Mouse (Mus musculus) erythroid progenitor cell, adult 5-6 weeks (primary cell): ENCODE results near the gene Emg1. TPM values are rescaled to one million over a fixed set of nuclear protein-coding genes. Genes with fewer than 3 reads are reported as not detected.

Experiments used
- ATAC-seq: replicated peaks from 2 replicates; pipeline ENCODE4 v1.8.0; 2016; ENCODE audit warnings: moderate number of reproducible peaks, mild to moderate bottlenecking, moderate TSS enrichment, inconsistent platforms; ENCODE audit not compliant: poor library complexity, low FRiP score, severe bottlenecking
- total RNA-seq, 2 experiments: library from RNA; stranded (forward) in 1 of 2; stranded (reverse) in 1 of 2; fragments of 150-400 nt in 1 of 2; fragments of 186-747, 209-891 nt in 1 of 2; gene quantifications; 2 replicates each; pipeline versions ENCODE4 v1.2.3 to v1.2.4; 2015 to 2017; ENCODE audit warnings: low replicate concordance in 2 of 2

Gene Emg1
- total RNA-seq (2015; ENCODE audit: low replicate concordance): 103 and 153 TPM in 2 replicates
- total RNA-seq (2017; ENCODE audit: low replicate concordance): 69.4 and 86.4 TPM in 2 replicates

- ATAC-seq: peak; percentile 92
Observed at GRCm38 (mm10) chr6:124711824-124712782, at the start of gene Emg1, which contains the start of gene Phb2. TSS of gene Emg1 (minus strand) at chr6:124712178. TSS of gene Phb2 (plus strand) at chr6:124712336.

- ATAC-seq: peak; percentile 74
Observed at GRCm38 (mm10) chr6:124759259-124759658, 47.3 kb upstream of the Emg1 start.

- ATAC-seq: no peak
Observed at GRCm38 (mm10) chr6:124758849-124759232, 46.9 kb upstream of the Emg1 start.

GRCm38 (mm10) chr6:124757909-124758848 is 46.2 kb upstream of the Emg1 start:
- ATAC-seq: no peak

GRCm38 (mm10) chr6:124757351-124757880 is 45.4 kb upstream of the Emg1 start:
- ATAC-seq: no peak

GRCm38 (mm10) chr6:124756652-124757350 is 44.8 kb upstream of the Emg1 start:
- no peak for ATAC-seq

GRCm38 (mm10) chr6:124755831-124756595 is 44.0 kb upstream of the Emg1 start, which contains the start of the genes Gm45234 and Atn1:
TSS of gene Gm45234 (minus strand) at chr6:124756021.
TSS of gene Atn1 (minus strand) at chr6:124756524.
- no peak for ATAC-seq

- no peak for ATAC-seq
Observed at GRCm38 (mm10) chr6:124755306-124755705, 43.3 kb upstream of the Emg1 start.

- no peak for ATAC-seq
Observed at GRCm38 (mm10) chr6:124753861-124754260, 41.9 kb upstream of the Emg1 start.

- no peak for ATAC-seq
Observed at GRCm38 (mm10) chr6:124750405-124750804, 38.4 kb upstream of the Emg1 start.

GRCm38 (mm10) chr6:124746654-124747632 is 35.0 kb upstream of the Emg1 start:
- no peak for ATAC-seq

GRCm38 (mm10) chr6:124746296-124746605 is 34.3 kb upstream of the Emg1 start:
- no peak for ATAC-seq

GRCm38 (mm10) chr6:124745490-124746295 is 33.7 kb upstream of the Emg1 start:
- peak; percentile 79 for ATAC-seq

GRCm38 (mm10) chr6:124744755-124745321 is 32.9 kb upstream of the Emg1 start:
- ATAC-seq: no peak

GRCm38 (mm10) chr6:124743647-124744046 is 31.7 kb upstream of the Emg1 start:
- ATAC-seq: no peak

- no peak for ATAC-seq
Observed at GRCm38 (mm10) chr6:124742839-124743514, 31.0 kb upstream of the Emg1 start.
